Mouse (Mus musculus) heart, postnatal 14 days (tissue): ENCODE data around the gene Zbtb5. TPM values are rescaled to one million over a fixed set of nuclear protein-coding genes. Genes with fewer than 3 reads are reported as not detected.

ENCODE experiments used
- total RNA-seq, 2 experiments: library from RNA; stranded (reverse); gene quantifications; 2 replicates each; pipeline ENCODE4 v1.2.3; 2021

The Zbtb5 gene
- total RNA-seq, 2 experiments from 2014 or later: 6.7 to 6.8 TPM

Other genes starting within 250 kb of the Zbtb5 start
- 10 to 100 TPM; 34.5 to 40.1 TPM for gene Grhpr, start 31.0 kb downstream of the Zbtb5 start, total RNA-seq
- gene Polr1e, start 6.2 kb upstream of the Zbtb5 start, total RNA-seq: 10 to 100 TPM; 25.5 to 33.9 TPM
- 10 to 100 TPM; 12.2 to 12.8 TPM for gene Fbxo10, start 72.2 kb upstream of the Zbtb5 start, total RNA-seq
- gene Tomm5, start 95.7 kb upstream of the Zbtb5 start, total RNA-seq: 100 to 1,000 TPM; 161 to 183 TPM
- 1 to 10 TPM in 1 of 2 experiments, under 1 TPM in 1; 0.24 to 1.2 TPM for gene Frmpd1, start 172.5 kb upstream of the Zbtb5 start, total RNA-seq